Mouse (Mus musculus) CH12F3 (cell line): ENCODE measurements around the gene Gm43518.

Source experiments
- in situ Hi-C: fragments of 300-500 bp; cut with MboI; formaldehyde crosslinking; loops from 2 replicates; pipeline ENCODE4 v1.14.3; 2020; ENCODE audit warnings: low sequenced_read_pairs

The Gm43518 gene

DNA sequence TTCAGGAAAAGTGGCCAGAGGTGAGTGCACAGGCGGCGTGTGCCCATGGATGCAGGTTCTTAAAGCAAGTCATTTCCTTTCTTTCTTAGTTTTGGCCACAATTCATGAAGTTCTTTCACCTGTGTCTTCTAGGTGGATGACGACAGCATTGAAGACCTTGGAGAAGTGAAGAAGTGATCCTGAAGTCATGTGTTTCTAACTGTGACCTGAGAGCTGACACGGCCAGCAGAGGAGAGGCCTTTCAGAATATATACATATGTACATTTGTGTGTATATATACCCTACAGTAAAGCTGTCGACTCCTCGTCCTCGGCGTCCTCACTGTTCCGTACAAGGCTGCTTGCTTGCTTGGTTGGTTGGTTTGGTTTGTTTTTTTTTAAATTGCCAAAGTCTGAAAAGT, at the start of gene Gm43518:
Gene Gm43518, plus strand, starts transcription at position 301 of the 400 bp plus-strand sequence.
- in situ Hi-C loops: no loop called here

DNA sequence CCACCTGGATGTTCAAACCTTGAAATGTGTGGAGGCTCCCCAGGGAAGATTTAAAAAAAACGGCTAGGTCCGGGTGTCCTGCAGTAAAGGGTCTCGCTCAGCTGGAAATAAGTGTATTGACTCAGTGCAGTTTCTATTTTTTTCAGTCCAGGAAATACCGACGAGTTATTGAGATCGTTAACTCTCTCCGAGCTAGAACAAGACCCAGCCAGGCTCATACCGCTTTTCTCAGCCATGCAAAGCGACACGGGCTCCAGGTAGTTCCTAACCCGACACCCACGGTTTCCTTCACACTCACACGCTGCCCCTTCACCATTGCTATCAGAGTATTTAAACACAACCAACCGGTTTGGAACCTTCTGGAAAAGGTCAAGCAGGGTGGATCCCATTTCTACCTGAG, 49.2 kb upstream of the Gm43518 start:
- in situ Hi-C loops: no loop called here

GRCm38 (mm10) chr5:123879928-123880327, 47.3 kb upstream of the Gm43518 start, which contains the start of gene Hcar1:
Gene Hcar1 (minus strand): TSS chr5:123880020.
- in situ Hi-C loops: no loop called here

DNA sequence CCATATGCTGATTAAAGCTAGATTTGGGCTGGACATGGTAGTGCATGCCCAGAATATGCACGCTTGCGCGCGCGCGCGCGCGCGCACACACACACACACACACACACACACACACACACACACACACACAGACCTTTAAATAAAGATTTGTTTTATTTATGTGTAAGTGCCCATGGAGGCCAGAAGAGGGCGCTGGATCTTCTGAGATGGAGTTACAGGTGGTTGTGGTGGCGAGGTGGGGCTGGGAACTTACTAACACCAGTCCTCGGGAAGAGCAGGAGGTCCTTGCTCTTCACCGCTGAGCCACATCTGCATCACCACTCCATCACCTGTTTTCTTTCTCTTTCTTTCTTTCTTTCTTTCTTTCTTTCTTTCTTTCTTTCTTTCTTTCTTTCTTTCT, 46.4 kb upstream of the Gm43518 start:
- in situ Hi-C loops: no loop called here

- in situ Hi-C loops: no loop called here
Observed at GRCm38 (mm10) chr5:123883891-123884290, 43.3 kb upstream of the Gm43518 start.

DNA sequence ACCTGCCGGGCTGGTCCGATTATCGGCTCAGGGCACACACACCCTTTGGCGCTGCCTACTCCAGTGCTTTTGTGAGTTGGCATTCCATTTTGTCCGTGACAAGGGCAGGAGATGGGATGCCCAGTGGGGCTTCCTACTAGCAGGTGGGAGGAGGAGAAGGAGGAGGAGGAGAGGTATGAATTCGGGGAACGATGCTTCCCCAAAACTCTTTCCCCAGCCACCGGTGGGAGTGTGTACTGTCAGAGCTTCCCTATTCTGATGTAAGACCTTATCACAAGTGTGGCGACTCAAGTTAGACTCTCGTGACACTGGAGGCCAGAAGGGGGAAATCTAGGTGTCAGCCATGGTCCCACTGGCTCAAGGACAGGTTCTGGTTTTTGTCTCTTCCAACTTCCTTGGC, 42.9 kb upstream of the Gm43518 start:
- in situ Hi-C loops: no loop called here

DNA sequence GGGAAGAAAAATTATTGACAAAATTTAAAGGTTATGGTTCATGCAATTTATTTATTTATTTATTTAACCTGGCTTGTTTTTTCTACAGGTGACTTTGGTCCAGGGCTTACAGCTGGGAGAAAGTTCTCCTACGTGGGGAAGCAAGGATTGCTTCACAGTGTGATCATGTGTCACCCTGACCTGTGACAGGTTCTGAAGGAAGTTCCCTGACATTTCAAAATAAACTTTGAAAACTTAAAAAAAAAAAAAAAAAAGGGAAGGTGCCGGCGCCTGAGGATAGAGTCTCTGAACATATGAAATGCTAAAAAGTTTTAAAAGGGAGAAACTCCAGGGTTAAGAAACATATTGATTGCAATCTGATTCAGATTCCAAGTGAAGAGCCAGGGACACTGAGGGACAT, 40.9 kb upstream of the Gm43518 start:
- in situ Hi-C loops: no loop called here

- in situ Hi-C loops: no loop called here
Observed at GRCm38 (mm10) chr5:123890312-123890711, 36.9 kb upstream of the Gm43518 start.

GRCm38 (mm10) chr5:123890987-123891386, 36.2 kb upstream of the Gm43518 start:
- in situ Hi-C loops: no loop called here

GRCm38 (mm10) chr5:123891669-123892068, 35.5 kb upstream of the Gm43518 start:
- in situ Hi-C loops: no loop called here

DNA sequence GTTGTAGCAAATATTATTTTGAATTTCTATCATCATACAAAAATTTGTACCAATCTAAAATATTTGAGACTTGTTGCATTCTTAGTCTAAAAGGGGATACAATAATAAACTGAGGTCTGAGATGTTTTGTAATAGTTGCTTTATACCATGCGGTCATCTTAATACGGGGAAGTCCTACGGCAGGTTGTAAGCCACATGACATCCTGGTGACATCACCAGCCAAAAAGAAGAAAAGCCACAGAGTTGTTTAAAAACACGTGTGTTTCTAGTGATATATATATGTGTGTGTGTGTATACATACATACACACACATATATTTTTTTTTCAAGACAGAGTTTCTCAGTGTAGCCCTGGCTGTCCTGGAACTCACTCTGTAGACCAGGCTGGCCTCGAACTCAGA, 33.7 kb upstream of the Gm43518 start:
- in situ Hi-C loops: no loop called here

- in situ Hi-C loops: no loop called here
Observed at GRCm38 (mm10) chr5:123896395-123896794, 30.8 kb upstream of the Gm43518 start.

DNA sequence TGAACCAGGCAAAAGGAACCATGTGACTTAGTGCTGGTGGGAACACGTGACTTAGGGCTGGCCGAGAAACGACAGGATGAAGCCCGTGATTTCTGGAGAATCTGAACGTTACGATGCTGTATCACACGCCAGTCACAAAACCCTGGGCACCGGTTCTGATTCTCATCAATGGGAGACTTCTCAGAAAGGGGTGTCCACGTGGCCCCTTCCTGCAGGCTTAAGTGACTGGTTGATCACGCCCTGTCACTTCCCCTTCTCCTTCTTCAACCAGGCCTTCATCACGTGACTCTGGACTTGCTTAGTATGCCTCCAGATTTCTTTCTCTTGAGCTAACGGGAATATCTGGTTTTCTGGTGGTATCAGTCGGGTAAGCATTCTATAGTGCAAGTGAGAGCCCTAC, 29.9 kb upstream of the Gm43518 start:
- in situ Hi-C loops: no loop called here

DNA sequence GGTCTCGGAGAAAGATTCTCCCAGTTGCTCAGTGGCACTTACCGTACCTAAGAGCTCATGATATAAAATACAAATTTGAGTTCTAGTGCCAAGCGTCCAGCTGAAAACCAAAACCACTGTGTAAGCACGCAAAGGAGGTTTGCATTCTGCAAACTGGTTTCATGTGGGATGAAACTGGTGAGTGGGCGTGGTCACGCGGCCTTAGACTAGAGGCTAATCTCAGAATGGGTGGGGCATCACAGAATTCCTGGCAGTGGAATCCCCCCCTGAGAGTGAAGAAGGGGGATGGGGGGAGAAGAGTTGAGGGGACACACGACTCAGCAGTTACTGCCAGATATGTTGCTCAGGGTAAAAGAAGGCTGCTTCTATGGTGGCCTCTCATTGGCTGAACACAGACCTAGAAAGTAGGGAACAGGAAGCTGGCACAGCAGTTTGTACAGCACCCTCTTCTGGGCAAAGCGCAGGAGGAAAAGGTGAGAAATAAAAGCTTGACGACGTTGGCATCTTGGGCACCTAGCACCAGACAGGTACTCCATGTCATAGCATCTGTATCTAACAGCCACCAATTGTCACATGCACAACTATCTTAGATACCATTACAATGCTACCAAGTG, 23.1 kb upstream of the Gm43518 start:
- in situ Hi-C loops: no loop called here

GRCm38 (mm10) chr5:123906146-123906975, 20.9 kb upstream of the Gm43518 start:
- in situ Hi-C loops: no loop called here

GRCm38 (mm10) chr5:123906976-123907630, 20.1 kb upstream of the Gm43518 start, which contains the start of gene Denr:
Gene Denr (plus strand): TSS chr5:123907175.
- in situ Hi-C loops: no loop called here

GRCm38 (mm10) chr5:123907631-123907977, 19.6 kb upstream of the Gm43518 start:
- in situ Hi-C loops: no loop called here

DNA sequence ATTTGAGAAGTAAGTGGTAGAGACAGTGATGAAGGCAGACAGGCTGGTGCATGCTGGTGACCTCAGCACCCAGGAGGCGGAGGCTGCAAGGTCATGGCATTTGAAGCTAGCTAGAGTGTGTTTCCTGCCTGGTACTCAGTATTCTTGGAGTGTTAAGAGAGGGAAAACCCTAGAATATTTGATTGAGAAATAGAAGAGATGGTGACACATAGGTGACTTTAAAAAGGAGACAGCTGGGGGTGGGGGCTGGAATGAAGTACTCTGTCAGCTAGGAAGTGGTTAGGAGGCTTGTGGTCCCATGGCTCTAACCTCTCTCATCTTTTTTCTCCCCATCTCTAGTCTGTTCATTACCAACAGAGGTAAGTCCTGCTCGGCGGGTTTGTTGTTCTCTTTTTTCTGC, 12.4 kb upstream of the Gm43518 start:
- in situ Hi-C loops: no loop called here

DNA sequence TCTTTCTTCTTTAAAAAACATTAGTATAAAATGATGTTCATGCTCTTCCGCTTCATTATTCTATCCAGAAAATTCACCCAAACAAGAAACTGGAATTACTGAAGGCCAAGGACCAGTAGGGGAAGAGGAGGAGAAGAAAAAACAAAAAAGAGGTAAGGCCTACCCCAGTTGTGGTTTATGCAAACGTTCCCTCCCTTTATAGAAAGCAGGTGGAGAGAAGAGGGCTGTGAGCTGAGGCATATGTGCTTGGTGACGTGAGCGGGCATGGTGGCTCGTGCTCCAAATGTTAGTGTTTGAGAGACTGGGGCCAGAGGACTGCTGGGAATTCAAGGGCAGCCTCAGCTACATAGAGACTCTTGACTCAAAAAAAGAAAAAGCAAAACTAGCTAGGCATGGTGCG, 5.1 kb upstream of the Gm43518 start:
- in situ Hi-C loops: no loop called here

DNA sequence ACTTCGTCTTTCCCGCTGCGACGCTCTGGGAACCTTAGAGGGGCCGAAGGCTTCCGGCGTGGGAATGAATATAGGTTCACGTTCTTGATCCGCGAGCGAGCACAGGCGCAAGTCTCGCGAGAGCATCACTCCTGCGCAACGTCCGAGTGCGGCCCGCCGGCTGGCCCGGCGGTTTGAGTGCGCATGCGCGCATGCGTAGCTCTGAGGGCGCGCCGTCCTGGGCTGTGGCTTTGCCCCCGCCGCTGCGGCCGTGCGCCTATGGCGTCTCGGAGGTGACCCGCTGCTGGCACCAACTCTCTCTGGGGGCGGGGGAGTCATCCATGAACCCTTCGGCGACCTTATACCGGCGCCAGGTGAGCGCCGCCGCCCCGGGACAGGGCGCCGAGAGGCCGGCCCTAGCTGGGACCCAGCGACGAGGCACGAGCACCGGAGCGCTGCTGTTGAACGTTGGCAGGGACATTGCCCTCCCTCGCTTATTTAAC, 3.3 kb downstream of the Gm43518 start, which contains the start of gene Ccdc62:
Gene Ccdc62, plus strand, starts transcription at position 172 of the 482 bp plus-strand sequence.
- in situ Hi-C loops: no loop called here

- in situ Hi-C loops: no loop called here
Observed at GRCm38 (mm10) chr5:123931131-123931530, 3.9 kb downstream of the Gm43518 start.

DNA sequence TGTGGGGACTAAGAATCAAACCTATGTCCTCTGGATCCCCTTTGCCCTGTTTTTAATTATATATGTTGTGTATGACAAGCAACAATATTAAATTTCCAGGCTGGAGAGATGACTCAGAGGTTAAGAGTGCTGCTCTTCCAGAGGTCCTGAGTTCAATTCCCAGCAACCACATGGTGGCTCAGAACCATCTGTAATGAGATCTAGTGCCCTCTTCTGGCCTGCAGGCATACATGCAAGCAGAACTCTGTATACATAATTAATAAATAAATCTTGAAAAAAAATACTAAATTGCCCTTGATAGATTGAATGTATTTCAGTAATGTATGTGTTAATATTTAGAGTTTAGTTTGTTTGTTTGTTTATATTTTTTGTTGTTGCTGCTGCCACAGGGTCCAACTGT, 5.7 kb downstream of the Gm43518 start:
- in situ Hi-C loops: no loop called here
